Mouse (Mus musculus) gastrocnemius, postnatal 4 days (tissue): ENCODE measurements around the gene Foxk1. TPM values are rescaled to one million over a fixed set of nuclear protein-coding genes. Genes with fewer than 3 reads are reported as not detected.

Source experiments
- DNase-seq, 2 experiments: peaks; one replicate each; pipeline ENCODE4 v3.0.0; 2021 to 2022; ENCODE audit warnings: low spot score in 2 of 2, mixed read lengths in 2 of 2
- total RNA-seq, 2 experiments: library from RNA; stranded (reverse); gene quantifications; 2 replicates each; pipeline ENCODE4 v1.2.3; 2021

The Foxk1 gene
- total RNA-seq, 2 experiments from 2014 or later: 26.6 to 27.9 TPM

GRCm38 (mm10) chr5:142417104-142417503 is 15.8 kb downstream of the Foxk1 start:
- no peak for DNase-seq

DNA sequence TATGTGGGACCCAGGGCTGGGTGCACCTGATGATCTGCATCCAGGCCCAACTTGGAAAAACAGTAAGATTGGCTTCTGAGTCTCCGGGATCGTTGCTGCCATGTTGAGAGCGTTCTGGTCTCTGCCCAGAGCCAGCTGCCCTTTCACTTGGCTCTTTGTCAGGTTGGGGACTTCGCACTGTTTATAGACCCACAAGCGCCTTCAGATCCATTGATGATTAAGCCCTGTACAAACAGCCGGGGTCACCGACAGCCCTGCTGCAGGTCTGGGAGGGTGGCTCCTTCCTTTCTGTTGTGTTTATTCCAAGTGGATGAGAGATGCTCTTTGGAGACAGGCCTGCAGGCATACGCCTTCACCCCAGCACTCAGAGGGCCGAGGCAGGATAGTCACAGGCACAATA is 16.6 kb downstream of the Foxk1 start:
- no peak for DNase-seq

GRCm38 (mm10) chr5:142418419-142418818 is 17.1 kb downstream of the Foxk1 start:
- DNase-seq: no peak

- DNase-seq: no peak
Measured at GRCm38 (mm10) chr5:142420317-142420716, 19.0 kb downstream of the Foxk1 start.

DNA sequence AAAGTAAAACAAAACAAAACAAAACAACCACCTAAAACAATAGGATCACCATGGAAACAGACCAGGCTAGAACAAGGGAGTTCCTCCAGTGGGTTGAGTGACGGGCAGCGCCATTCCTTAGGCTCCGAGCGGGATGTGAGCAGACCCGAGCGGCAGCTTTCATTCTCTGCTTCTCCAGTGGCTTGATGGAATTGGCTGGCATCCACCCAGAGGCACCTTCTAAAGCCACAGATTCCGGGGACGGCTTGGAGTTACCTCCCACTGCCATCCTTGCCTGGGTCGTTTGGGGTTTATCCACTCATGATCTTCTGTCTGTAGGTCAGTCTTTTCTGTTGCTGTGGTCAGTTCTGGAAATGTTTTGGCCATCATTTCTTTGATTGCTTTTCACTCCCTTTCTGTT is 19.6 kb downstream of the Foxk1 start:
- no peak for DNase-seq

GRCm38 (mm10) chr5:142421886-142422285 is 20.6 kb downstream of the Foxk1 start:
- DNase-seq: no peak

DNA sequence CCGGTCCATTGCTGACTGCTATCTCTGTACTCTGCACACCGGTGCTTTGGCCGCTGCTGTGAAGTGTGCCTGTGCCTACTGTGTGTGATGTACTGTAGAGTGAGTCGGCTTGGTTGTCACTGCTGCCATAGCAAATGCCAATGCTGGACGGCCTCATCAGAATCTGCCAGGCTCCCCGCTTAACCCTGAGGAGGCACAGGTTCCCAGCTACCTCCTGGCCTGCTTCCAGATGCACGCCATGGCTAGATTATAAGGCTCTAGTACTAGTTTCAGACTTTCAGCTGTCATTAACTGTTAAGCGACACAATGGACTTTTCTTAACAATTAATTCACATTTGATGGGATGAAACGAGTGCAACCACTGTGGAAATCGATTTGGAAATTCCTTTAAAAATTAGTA is 21.8 kb downstream of the Foxk1 start:
- no peak for DNase-seq

DNA sequence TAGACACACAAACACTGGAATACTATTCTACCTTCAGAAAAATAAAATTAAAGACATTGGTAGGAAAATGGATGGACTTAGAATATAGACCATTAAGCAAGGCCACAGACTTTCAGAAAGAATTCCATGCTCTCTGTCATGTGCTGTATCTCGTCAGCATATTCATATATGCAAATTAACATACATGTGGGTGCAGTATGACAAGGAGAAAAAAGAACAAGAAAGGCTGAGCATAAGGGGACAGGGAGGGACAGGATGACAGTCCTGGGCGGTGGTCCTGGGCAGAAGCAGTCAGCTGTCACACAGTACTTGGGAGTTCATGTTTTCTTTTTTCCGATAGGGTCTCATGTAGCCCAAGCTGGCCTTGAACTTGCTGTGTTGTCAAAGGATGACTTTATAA is 22.4 kb downstream of the Foxk1 start:
- no peak for DNase-seq

GRCm38 (mm10) chr5:142424627-142425349 is 23.5 kb downstream of the Foxk1 start:
- DNase-seq: peak in 1 of 2 experiments; percentile 74

DNA sequence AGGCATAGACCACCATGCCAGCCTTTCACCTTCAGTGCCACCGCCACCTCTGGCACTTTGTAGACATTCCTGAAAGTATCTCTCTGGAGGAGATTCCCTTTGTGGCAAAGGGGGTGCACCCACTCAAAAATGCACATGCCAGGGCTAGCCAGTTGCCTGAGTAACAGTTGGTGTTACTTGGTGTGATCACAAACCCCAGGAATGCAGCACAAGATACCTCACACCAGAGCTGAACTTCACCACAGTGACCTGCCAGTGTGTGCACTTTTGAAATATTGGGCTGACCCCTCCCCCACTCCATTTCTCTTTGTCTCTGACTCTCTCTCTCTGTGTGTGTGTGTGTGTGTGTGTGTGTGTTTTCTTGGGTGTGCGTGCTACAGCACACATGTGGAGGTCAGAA is 25.2 kb downstream of the Foxk1 start:
- DNase-seq: no peak

GRCm38 (mm10) chr5:142427876-142428275 is 26.6 kb downstream of the Foxk1 start:
- no peak for DNase-seq

- no peak for DNase-seq
Measured at GRCm38 (mm10) chr5:142428691-142429090, 27.4 kb downstream of the Foxk1 start.

GRCm38 (mm10) chr5:142431029-142431428 is 29.7 kb downstream of the Foxk1 start:
- DNase-seq: no peak

DNA sequence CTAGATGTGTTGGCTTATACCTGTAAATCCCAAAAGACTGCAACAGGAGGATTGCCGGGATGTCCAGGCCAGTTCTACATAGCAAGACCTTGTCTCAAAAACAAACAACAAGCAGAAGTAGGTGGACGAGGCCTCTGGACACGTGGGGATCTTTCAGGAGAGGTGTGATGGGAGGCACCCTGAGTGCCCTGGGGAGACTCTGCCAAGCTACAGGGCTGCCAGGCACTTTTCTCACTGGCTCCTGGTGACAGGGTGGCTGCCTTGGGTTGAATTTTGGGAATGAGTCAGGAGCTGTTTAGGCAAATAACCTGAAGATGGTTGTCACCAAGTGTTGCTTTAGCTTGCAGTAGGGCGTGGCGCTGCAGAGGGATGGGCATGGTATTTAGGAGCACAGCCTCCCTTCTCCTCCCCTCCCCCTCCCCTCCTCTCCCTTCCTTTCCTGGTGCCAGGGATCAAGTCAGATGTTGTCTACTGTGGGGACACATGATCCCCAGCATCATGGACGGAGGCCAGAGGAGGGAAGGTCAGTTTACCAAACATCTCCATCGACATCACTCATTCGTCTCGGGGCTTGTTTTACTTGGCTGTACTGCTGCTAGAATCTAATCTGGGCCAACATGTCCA is 30.6 kb downstream of the Foxk1 start:
- DNase-seq: peak in 1 of 2 experiments; percentile 41

- DNase-seq: no peak
Measured at GRCm38 (mm10) chr5:142432695-142433094, 31.4 kb downstream of the Foxk1 start.

GRCm38 (mm10) chr5:142434052-142434451 is 32.8 kb downstream of the Foxk1 start:
- DNase-seq: no peak

DNA sequence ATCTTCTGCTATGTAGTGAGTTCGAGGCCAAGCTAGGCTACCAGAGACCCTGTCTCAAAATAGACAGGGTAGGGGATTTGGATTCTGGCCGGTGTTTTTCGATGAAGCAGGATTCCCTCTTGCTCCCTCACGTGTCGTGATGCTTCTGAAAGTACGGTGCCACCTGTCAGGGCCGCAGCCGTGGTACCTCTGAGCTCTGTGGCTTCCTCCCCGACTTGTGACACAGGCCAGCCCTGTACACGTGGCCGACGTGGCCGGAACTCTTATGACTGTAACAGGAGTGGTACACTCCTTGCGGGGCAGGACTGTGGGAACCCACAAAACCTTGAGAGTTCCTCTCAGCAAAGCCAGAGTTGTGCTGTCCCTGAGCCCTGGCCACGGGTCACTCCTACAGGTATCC is 34.4 kb downstream of the Foxk1 start:
- no peak for DNase-seq

GRCm38 (mm10) chr5:142438380-142438938 is 37.2 kb downstream of the Foxk1 start:
- DNase-seq: no peak

DNA sequence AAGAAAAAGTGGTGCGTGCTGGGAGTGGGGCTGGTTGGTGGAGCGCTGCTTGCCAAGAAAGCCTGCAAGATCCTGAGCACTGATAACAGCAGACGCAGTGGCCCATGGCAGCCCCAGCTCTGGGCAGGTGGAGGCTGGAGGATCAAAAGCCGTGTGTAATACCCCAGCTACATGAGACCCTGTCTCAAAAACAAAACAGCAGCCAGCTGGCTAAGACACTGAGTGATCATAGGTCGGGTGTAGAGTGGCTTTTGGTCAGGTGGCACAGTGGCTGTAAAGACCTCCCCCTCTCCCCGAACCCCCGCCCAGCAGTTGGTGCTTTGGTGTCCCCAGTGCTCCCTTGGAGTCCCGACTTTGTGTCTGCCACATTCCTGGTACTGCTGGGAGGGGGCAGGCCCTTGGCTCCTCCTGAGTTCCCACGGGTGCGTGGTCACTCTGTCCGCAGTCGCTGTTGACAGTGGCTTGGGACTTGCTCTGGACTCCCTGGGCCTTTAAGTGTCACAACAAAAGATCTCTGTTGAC is 38.7 kb downstream of the Foxk1 start:
- no peak for DNase-seq

GRCm38 (mm10) chr5:142440451-142441147 is 39.3 kb downstream of the Foxk1 start:
- peak; percentile 83 to 91 for DNase-seq

DNA sequence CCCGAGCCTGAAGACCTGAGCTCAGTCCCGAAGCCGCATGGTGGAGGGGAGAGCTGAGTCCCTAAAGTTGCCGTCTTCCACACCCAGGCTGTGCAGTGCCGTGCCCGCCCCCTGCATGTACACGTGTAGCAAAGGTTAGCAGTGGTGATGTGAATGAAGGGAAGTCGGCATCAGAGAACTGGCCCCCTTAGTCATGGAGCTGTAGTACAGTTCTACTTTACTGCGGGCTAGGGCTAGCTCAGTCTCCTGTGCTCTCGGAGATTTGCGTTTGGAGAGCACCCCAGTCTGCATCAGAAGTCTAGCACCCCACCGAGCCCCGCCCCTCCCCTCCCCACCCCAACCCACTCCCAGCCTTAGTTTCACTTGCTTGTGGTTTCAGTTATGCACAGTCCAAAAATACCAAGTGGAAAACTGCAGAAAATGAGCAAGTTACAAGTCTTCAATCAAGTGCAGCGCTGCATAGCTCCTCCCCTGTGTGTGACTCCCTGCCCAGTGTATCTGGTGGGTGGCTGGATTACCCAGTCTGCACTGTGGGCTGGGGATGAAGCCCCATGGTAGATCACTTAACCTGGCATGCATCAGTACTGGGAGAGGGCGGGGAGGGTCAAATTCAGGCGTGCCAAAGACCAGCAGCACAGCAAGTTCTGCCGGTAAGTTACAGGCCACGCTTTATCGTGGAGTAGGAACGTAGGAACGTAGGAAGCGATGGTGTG is 40.2 kb downstream of the Foxk1 start:
- no peak for DNase-seq
